Mouse (Mus musculus) lung, adult 2 months (tissue): ENCODE measurements at regions not wholly inside any gene's neighbourhood (a gene's known extent, or its start where the extent isn't known, plus 50 kb on each side); places are given as distances from the start of the nearest gene placed in this dataset.

Experiments
- DNase-seq: peaks from one replicate; pipeline ENCODE4 v3.0.0; 2022
- H3K4me1 ChIP-seq: fragments of 200-500 bp; 2 replicates; pipeline ENCODE4 v1.6.1; 2011; ENCODE audit warnings: low read length; ENCODE audit not compliant: control insufficient read depth, insufficient read depth
- H3K4me3 ChIP-seq: fragments of 200-500 bp; replicated peaks from 2 replicates; pipeline ENCODE3; 2011; ENCODE audit warnings: low read depth, mild to moderate bottlenecking, control low read depth, low read length; ENCODE audit errors: extremely low read depth
- CTCF ChIP-seq: fragments of 200-500 bp; IDR thresholded peaks from 2 replicates; pipeline ENCODE4 v1.5.1; 2011; ENCODE audit warnings: mild to moderate bottlenecking, low read length, control low read depth; ENCODE audit not compliant: insufficient read depth
- POLR2A ChIP-seq: fragments of 200-500 bp; IDR thresholded peaks from 2 replicates; pipeline ENCODE4 v1.6.1; 2011; ENCODE audit warnings: low read depth, mild to moderate bottlenecking, control low read depth, low read length, borderline replicate concordance; ENCODE audit errors: extremely low read depth
- WGBS: fragments of 180-500 bp; shearing (Covaris S2); methylation state at CpG from one replicate; pipeline ENCODE4 v1.1.7; 2018; 5-methylcytosine and 5-hydroxymethylcytosine counted together

- Histone ChIP-seq H3K4me3 (no peak overlapping the region), H3K4me1 (peaks cover 7% of the 10 kb centered on the region)
- no peak for DNase-seq
- no peak for TF ChIP-seq POLR2A
- no peak for TF ChIP-seq CTCF
- 70% methylated on average over 2 of the region's 2 CpGs for WGBS
Measured at GRCm38 (mm10) chr4:95358674-95359073, 198.6 kb upstream of the Fggy start.

GRCm38 (mm10) chr4:95360336-95360967, 196.9 kb upstream of the Fggy start:
- 42% methylated on average over 3 of the region's 3 CpGs for WGBS
- no peak for DNase-seq
- H3K4me3 ChIP-seq, result no peak overlapping the region
- no peaks in the 10 kb centered on the region for H3K4me1 ChIP-seq
- no peak for TF ChIP-seq POLR2A
- TF ChIP-seq CTCF, result no peak

GRCm38 (mm10) chr4:95364376-95365082, 192.8 kb upstream of the Fggy start:
- H3K4me1 ChIP-seq, result no peaks in the 10 kb centered on the region
- no peak for DNase-seq
- TF ChIP-seq CTCF (no peak), POLR2A (no peak)
- H3K4me3 ChIP-seq, result no peak overlapping the region
- 97% methylated on average over 4 of the region's 4 CpGs for WGBS

- peaks cover 8% of the 10 kb centered on the region for H3K4me1 ChIP-seq
Measured at GRCm38 (mm10) chr4:95376386-95376785, 180.9 kb upstream of the Fggy start.

GRCm38 (mm10) chr4:95377222-95378134, 179.8 kb upstream of the Fggy start:
- Histone ChIP-seq H3K4me1 (peaks cover 8% of the 10 kb centered on the region), H3K4me3 (no peak overlapping the region)
- 29% methylated on average over 9 of the region's 9 CpGs for WGBS
- DNase-seq, result peak; percentile 31
- TF ChIP-seq POLR2A (no peak), CTCF (no peak)

More at GRCm38 (mm10) chr4:95376386-95376785, 180.9 kb upstream of the Fggy start:
- 68% methylated on average over 5 of the region's 5 CpGs for WGBS
- TF ChIP-seq CTCF, result no peak
- TF ChIP-seq POLR2A, result no peak
- no peak for DNase-seq
- no peak overlapping the region for H3K4me3 ChIP-seq

GRCm38 (mm10) chr4:95378645-95379044, 178.7 kb upstream of the Fggy start:
- WGBS, result 68% methylated on average over 3 of the region's 3 CpGs
- TF ChIP-seq POLR2A, result no peak
- TF ChIP-seq CTCF, result no peak
- no peak overlapping the region for H3K4me3 ChIP-seq
- no peak for DNase-seq
- peaks cover 8% of the 10 kb centered on the region for H3K4me1 ChIP-seq

- WGBS, result 74% methylated on average over 8 of the region's 8 CpGs
- TF ChIP-seq CTCF, result no peak
- TF ChIP-seq POLR2A, result no peak
- no peak for DNase-seq
- Histone ChIP-seq H3K4me1 (peaks cover 17% of the 10 kb centered on the region), H3K4me3 (no peak overlapping the region)
Measured at GRCm38 (mm10) chr4:95383216-95383892, 174.0 kb upstream of the Fggy start.

GRCm38 (mm10) chr4:95385552-95385951, 171.8 kb upstream of the Fggy start:
- WGBS, result 12% methylated on average over 7 of the region's 7 CpGs
- H3K4me3 ChIP-seq, result no peak overlapping the region
- TF ChIP-seq CTCF, result no peak
- no peak for TF ChIP-seq POLR2A
- H3K4me1 ChIP-seq, result peaks cover 30% of the 10 kb centered on the region
- DNase-seq, result peak; percentile 13

- H3K4me3 ChIP-seq, result no peak overlapping the region
- WGBS, result 18% methylated on average over 2 of the region's 2 CpGs
- no peak for TF ChIP-seq POLR2A
- TF ChIP-seq CTCF, result no peak
- no peak for DNase-seq
- peaks cover 30% of the 10 kb centered on the region for H3K4me1 ChIP-seq
Measured at GRCm38 (mm10) chr4:95386021-95386420, 171.3 kb upstream of the Fggy start.

- DNase-seq, result no peak
- no peak for TF ChIP-seq CTCF
- TF ChIP-seq POLR2A, result no peak
- Histone ChIP-seq H3K4me3 (no peak overlapping the region), H3K4me1 (peaks cover 30% of the 10 kb centered on the region)
- 24% methylated on average over 3 of the region's 3 CpGs for WGBS
Measured at GRCm38 (mm10) chr4:95388556-95388955, 168.8 kb upstream of the Fggy start.
